Mouse (Mus musculus): ENCODE measurements around the gene Sez6.

- TF ChIP-seq POLR2A (IDR thresholded peaks at IDR 0.05; ENCODE audit: control insufficient read depth, extremely low read depth, insufficient read depth, low read length, poor library complexity) (no peak), CTCF (IDR thresholded peaks at IDR 0.05; ENCODE audit: borderline replicate concordance, control insufficient read depth, extremely low read depth, insufficient read depth, low read length, poor library complexity) (no peak)
Observed at GRCm38 (mm10) chr11:77894967-77895366, 35.6 kb upstream of the Sez6 start.

All from thymus, adult 2 months (tissue).